Mouse (Mus musculus) heart, embryonic 10.5 days (tissue): ENCODE data around the gene Ptges2. TPM values are rescaled to one million over a fixed set of nuclear protein-coding genes. Genes with fewer than 3 reads are reported as not detected.

Experiments used
- DNase-seq: peaks from one replicate; pipeline ENCODE4 v3.0.0-alpha.2; 2017; ENCODE audit warnings: low spot score
- H3K27ac ChIP-seq: fragments of 300-500 bp; sonication (generic); 2 replicates; pipeline ENCODE4 v1.5.1; 2016; ENCODE audit warnings: mild to moderate bottlenecking
- H3K27me3 ChIP-seq: fragments of 300-500 bp; sonication (generic); 2 replicates; pipeline ENCODE4 v1.6.1; 2016; ENCODE audit warnings: mild to moderate bottlenecking; ENCODE audit not compliant: poor library complexity, insufficient read depth, severe bottlenecking
- H3K36me3 ChIP-seq: fragments of 300-500 bp; sonication (generic); 2 replicates; pipeline ENCODE4 v1.6.1; 2016; ENCODE audit warnings: mild to moderate bottlenecking, moderate library complexity
- H3K4me1 ChIP-seq: fragments of 300-500 bp; sonication (generic); 2 replicates; pipeline ENCODE4 v1.6.1; 2016; ENCODE audit warnings: mild to moderate bottlenecking
- H3K4me3 ChIP-seq: fragments of 300-500 bp; sonication (generic); 2 replicates; pipeline ENCODE4 v1.5.1; 2016; ENCODE audit warnings: mild to moderate bottlenecking, moderate library complexity
- H3K9me3 ChIP-seq: fragments of 300-500 bp; sonication (generic); 2 replicates; pipeline ENCODE4 v1.6.1; 2016; ENCODE audit warnings: mild to moderate bottlenecking, moderate library complexity
- WGBS: fragments of 180-500 bp; shearing (Covaris S2); methylation state at CpG from one replicate; pipeline ENCODE4 v1.1.7; 2016; 5-methylcytosine and 5-hydroxymethylcytosine counted together
- polyA plus RNA-seq: library from polyadenylated mRNA; unstranded; fragments of >200 nt; fragmentation: Nextera tagmentation; extraction: Ambion mirVana; gene quantifications from 2 replicates; pipeline ENCODE4 v1.2.1, GENCODE M21; 2016

Gene Ptges2
- polyA plus RNA-seq, 1 experiment from 2014 or later: 34.4 TPM

DNA sequence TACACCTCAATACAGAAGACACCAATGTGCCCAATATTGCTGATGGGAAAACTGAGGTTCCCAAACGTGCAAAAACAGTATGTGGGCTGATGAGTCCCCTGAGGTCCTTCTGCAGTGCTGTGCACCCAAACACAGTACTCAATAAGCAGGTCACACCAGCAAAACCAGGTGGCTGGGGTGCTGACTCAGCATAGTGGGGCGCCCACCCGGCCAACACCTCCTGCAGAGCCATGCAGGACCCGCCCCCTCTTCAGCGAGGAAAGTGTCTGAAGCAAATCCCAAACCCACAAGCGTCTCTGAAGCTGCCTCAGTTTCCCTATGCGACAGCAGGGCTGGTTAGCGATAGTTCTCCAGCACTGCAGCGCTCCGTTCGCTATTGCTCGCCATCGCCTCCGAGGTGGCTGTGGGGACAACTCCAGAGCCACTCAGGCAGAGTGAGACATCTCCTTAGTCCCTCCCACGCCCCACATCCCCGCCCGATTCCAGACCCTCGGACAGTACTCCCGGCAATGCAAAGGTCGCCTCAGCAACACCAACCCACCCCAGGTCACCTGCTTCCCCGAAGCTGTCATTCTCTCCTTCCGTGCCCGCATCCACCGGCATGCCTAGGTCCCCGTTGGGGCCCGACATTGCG lies 14.4 kb upstream of the Ptges2 start:
- Histone ChIP-seq H3K27ac (peak overlapping the region; percentile 79), H3K4me1 (peaks cover 24% of the 10 kb centered on the region), H3K4me3 (peak overlapping the region; percentile 84), H3K36me3 (peaks cover 34% of the 10 kb centered on the region), H3K9me3 (no peaks in the 10 kb centered on the region), H3K27me3 (peaks cover 48% of the 10 kb centered on the region)
- whole genome bisulfite sequencing: under 1% methylated on average over 27 of the region's 27 CpGs
- DNase-seq: no peak

DNA sequence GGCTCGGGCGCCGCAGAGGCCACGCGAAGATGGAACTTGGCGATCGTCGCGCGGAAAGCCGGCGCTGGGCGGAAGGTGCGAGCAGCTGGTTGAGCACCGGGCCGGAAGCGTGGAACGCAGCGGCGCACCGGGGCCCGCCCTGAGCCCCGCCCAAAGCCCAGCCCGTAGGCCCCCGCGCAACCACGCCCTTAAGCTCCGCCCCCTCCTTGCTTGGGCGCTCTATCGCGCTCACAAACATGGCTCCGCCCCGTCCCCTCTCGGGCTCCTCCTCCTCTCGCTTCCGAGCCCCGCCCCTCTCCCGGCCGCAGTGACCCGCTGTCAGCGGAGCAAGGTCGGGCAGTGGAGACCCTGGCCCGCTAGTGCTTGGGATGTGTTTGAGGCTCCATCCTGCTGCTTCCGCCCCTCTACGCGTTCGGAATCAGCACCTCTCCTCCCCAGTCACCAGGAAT lies 13.9 kb upstream of the Ptges2 start, which contains the start of gene 1110008P14Rik:
Gene 1110008P14Rik (minus strand): TSS at position 164 of the 449 bp plus-strand sequence.
- peak; percentile 96 for DNase-seq
- peak within 1 kb of the TSS; percentile 79 for H3K27ac ChIP-seq
- peaks cover 53% of the 10 kb centered on the region for H3K27me3 ChIP-seq
- no peaks in the 10 kb centered on the region for H3K9me3 ChIP-seq
- H3K4me3 ChIP-seq: peak within 1 kb of the TSS; percentile 84
- WGBS: under 1% methylated on average over 47 of the region's 47 CpGs
- peaks cover 29% of the 10 kb centered on the region for H3K36me3 ChIP-seq
- peaks cover 21% of the 10 kb centered on the region for H3K4me1 ChIP-seq

DNA sequence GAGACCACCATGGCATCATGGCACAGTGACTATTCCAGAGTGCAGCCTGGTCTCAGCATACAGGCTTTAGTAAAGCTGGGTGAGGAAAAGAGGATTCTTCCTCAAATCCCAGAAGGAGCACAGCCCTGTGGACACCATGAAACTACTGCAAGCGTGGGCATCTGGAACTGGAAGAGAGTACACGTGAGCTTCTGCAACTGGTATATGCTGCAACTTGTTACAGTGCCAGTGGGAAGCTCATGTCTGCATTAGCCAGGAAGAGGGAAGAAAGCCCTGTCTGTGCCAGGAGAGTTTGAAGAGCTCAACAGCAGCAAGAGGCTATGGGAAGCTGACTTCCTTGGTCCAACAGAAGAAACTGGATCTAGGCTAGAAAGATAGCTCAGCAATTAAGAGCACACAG lies 13.0 kb upstream of the Ptges2 start:
- Histone ChIP-seq H3K27me3 (peaks cover 61% of the 10 kb centered on the region), H3K27ac (no peak overlapping the region), H3K9me3 (no peaks in the 10 kb centered on the region), H3K36me3 (peaks cover 20% of the 10 kb centered on the region), H3K4me1 (peaks cover 21% of the 10 kb centered on the region), H3K4me3 (no peak overlapping the region; the same call in 1 of the 2 replicates)
- no peak for DNase-seq
- WGBS: 86% methylated on average over 2 of the region's 2 CpGs

DNA sequence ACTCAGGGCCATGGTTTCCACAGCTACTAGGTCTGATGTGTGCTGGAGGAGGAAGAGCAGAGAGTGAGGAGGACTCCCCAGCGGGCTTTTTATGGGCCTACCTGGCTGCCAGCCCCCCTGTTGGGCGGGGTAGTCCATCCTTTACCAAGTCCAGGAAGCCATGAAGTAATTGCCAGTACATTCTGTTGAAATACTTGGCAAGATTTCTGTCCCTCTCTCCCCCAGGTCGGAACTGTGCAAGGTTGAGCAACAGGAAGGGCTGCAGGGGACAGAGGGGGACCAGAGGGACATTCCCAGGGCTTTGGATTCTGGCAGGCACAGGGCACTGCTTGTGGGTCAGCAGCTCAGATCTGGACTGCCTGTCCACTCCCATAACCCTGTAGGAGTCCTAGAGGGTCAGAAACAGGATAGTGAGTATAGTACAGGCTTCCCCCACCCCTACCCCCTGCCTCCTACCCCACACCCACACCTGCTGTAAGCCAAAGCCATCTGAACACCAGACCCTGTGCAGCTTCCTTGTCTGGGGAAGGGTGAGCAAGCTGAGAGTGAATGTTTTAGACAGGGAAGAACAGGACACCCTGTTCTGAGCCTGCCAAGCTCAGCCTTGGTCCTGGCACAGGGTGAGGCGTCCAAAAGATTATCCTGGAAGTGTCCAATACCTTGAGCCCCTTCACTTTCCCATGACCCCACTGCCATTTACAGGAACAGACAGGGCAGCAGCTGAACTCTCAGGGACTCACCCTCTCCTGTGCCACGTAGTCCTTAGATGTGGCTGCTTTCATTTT lies 7.8 kb upstream of the Ptges2 start, which contains the start of gene Lcn2:
Gene Lcn2 (minus strand): TSS at position 547 of the 785 bp plus-strand sequence.
- DNase-seq: no peak
- 62% methylated on average over 5 of the region's 5 CpGs for WGBS
- H3K27ac ChIP-seq: no peak within 1 kb of the TSS

DNA sequence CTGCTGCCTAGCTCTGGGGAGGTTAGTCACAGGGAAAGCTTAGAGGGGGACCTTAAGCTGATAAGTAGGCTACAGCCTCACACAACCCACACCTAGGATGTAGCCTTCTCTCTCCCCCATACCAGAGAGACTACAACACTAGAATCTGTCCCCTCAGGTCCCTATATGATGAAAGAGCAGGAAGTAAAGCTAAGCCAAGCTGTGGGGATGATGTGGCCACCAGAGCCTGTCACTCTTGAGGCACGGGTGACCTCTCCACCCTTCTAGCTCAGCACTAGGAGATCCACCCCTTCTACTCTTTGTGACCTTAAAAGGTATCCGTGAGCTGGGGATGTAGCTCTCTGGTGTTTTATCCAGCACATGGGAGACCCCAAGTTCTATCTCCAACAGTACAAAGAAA lies 6.5 kb upstream of the Ptges2 start:
- Histone ChIP-seq H3K27ac (no peak overlapping the region), H3K36me3 (no peaks in the 10 kb centered on the region), H3K27me3 (peaks cover 39% of the 10 kb centered on the region), H3K9me3 (no peaks in the 10 kb centered on the region), H3K4me3 (no peak overlapping the region), H3K4me1 (0 out of 2 replicates have a peak, but pooled peaks cover 5% of the 10 kb centered on the region)
- 64% methylated on average over 2 of the region's 2 CpGs for WGBS
- no peak for DNase-seq

More for the DNA sequence above, 7.8 kb upstream of the Ptges2 start, which contains the start of gene Lcn2:
- H3K4me1 ChIP-seq: 0 out of 2 replicates have a peak, but pooled peaks cover 5% of the 10 kb centered on the region
- no peaks in the 10 kb centered on the region for H3K9me3 ChIP-seq
- peaks cover 51% of the 10 kb centered on the region for H3K27me3 ChIP-seq
- no peak within 1 kb of the TSS for H3K4me3 ChIP-seq
- no peaks in the 10 kb centered on the region for H3K36me3 ChIP-seq

DNA sequence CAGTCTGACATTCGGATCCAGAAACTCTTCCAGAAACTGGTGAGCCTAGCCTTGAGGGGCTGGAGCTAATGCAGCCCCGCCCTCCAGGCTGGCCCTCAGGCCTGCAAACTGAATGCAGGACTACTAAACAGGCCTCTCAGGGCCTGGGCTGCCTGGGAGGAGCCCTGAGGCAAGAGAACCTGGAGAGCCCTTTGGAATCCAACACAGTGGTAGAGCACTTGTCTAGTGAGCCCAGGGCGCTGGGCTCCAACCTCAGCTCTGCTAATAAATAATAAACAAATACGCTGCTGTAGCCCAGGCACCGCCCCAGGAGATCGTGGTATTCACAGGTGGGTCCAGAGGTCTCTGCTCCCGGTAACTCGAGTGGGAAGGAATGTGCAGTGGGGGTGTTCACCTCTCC lies 4.8 kb upstream of the Ptges2 start:
- Histone ChIP-seq H3K4me3 (no peak overlapping the region), H3K27ac (no peak overlapping the region), H3K36me3 (no peaks in the 10 kb centered on the region), H3K27me3 (peaks cover 26% of the 10 kb centered on the region), H3K9me3 (no peaks in the 10 kb centered on the region), H3K4me1 (peaks cover 11% of the 10 kb centered on the region; the same call in 1 of the 2 replicates)
- no peak for DNase-seq
- whole genome bisulfite sequencing: 73% methylated on average over 8 of the region's 8 CpGs

DNA sequence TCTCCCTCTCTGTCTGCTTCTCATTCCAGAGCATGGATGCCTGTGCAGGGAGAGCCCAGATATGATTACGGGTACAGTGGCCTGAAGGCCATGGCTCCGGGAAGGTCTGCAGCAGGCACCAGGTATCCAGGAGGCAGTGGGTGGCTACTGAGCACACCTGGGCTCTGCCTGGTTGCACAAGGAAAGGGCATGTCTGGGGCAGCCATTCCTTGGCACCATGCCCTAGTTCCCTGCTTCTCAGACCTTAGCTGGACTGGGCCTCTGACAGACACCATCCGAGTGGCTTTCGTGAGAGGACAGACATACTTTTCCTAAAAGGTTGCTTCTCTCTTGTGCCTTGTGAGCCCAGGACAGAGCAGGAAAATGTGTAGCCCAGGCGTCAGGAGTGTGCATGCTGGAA lies 3.6 kb upstream of the Ptges2 start:
- Histone ChIP-seq H3K36me3 (no peaks in the 10 kb centered on the region), H3K27ac (no peak overlapping the region), H3K9me3 (no peaks in the 10 kb centered on the region), H3K4me1 (peaks cover 20% of the 10 kb centered on the region), H3K4me3 (no peak overlapping the region), H3K27me3 (peaks cover 15% of the 10 kb centered on the region)
- DNase-seq: no peak
- WGBS: 85% methylated on average over 5 of the region's 5 CpGs

DNA sequence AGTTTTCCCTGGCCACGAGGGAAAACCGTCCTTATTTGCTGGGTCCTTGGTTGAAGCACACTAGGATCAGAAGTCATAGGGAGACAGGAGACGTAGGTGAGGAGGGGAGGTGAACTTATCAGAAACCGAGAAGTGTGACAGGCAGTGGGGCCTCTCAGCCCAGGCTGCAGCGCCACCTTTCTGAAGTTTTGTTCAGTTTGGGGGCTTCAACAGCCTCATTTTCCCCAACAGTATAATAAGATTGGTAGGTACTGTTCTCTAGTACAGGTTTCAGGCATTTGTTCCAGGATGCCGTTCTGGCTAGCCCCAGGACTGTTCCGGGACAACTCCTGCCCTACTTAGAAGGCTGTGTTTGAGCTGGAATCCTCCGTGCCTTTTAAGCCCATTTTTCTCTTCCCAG lies 723 bp upstream of the Ptges2 start:
- Histone ChIP-seq H3K27ac (peak overlapping the region; percentile 92), H3K36me3 (peaks cover 20% of the 10 kb centered on the region), H3K27me3 (no peaks in the 10 kb centered on the region; the same call in 1 of the 2 replicates), H3K9me3 (no peaks in the 10 kb centered on the region), H3K4me3 (peak overlapping the region; percentile 95), H3K4me1 (peaks cover 22% of the 10 kb centered on the region)
- WGBS: 3% methylated on average over 8 of the region's 8 CpGs
- peak; percentile 82 for DNase-seq

DNA sequence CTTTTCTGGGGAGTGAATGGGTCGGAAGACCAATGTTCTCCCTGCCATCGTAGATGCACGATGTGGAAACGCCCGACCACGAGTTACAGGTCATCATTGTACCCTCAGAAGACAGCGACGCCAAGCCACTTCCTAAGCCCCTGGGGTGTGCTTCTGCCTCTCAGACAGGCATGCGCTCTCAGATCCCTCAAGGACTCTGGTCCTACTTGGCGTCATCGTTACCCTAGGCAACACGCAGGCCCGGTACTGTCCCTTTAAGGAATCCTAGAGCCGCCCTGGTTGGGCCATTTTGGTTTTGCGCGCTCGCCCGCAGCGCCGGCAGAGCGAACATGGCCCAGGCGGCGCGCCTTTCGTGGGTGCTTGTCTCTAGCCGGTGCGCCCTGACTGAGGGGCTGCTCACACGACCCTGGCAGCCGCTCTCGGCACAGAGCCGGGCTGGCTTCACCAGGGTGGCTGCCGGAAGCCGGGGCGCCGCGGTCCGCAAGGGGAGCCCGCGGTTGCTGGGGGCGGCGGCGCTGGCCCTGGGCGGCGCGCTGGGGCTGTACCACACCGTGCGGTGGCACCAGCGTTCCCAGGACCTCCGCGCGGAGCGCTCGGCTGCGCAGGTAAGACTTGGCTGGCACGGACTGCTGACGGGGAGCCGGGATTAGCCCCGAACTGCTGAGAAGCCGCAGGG lies 388 bp downstream of the Ptges2 start:
- no peaks in the 10 kb centered on the region; the same call in 1 of the 2 replicates for H3K27me3 ChIP-seq
- peak; percentile 97 for DNase-seq

DNA sequence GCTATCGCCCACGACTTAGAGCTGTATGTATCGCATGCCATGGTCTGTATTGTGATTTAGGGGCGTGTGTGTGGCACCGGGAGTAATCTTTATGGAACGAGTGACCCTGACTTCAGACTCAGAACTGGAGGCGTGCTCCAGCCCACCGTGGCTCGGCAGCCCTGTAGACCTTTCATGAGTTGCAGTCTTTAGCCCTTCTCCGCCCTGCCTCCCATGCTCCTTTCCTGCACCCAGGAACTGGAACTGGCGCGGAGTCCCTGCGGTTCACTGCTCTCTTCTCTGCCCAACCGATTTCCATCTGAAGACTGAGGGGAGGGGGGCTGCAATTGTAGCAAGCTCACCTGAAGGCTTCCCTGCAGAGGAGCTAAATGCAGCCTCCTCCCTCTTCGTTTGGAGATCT lies 999 bp downstream of the Ptges2 start:
- Histone ChIP-seq H3K4me1 (peaks cover 22% of the 10 kb centered on the region), H3K36me3 (peaks cover 37% of the 10 kb centered on the region), H3K4me3 (peak overlapping the region; percentile 95), H3K27me3 (no peaks in the 10 kb centered on the region), H3K27ac (peak overlapping the region; percentile 92), H3K9me3 (no peaks in the 10 kb centered on the region)
- no peak for DNase-seq
- WGBS: under 1% methylated on average over 15 of the region's 15 CpGs

More for the DNA sequence above, 388 bp downstream of the Ptges2 start:
- Histone ChIP-seq H3K36me3 (peaks cover 31% of the 10 kb centered on the region), H3K4me1 (peaks cover 22% of the 10 kb centered on the region), H3K4me3 (peak overlapping the region; percentile 95), H3K27ac (peak overlapping the region; percentile 92), H3K9me3 (no peaks in the 10 kb centered on the region)
- under 1% methylated on average over 59 of the region's 59 CpGs for WGBS

DNA sequence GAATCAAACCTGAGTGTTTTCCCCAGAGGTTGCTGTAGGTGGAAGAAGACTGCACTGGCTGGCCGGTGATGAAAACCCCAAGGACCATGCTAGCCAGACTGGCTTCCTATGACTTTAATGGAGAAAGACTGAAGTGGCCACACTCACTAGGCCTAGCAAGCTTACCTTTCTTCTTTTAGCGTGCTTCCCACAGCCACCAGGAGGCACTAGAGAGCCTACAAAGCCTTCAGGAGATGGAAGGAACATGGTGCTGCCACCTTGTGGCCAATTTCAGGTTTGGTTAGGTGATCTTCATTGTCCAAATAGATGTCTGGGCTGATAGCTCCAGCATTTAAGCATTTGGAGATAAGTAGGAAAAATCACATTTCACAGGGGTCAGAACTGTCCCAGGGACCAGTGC lies 9.0 kb downstream of the Ptges2 start:
- Histone ChIP-seq H3K4me1 (peaks cover 9% of the 10 kb centered on the region; the same call in 1 of the 2 replicates), H3K36me3 (peaks cover 38% of the 10 kb centered on the region), H3K27me3 (no peaks in the 10 kb centered on the region), H3K9me3 (no peaks in the 10 kb centered on the region), H3K4me3 (no peak overlapping the region), H3K27ac (no peak overlapping the region)
- WGBS: 18% methylated on average over 2 of the region's 2 CpGs
- DNase-seq: peak; percentile 94

DNA sequence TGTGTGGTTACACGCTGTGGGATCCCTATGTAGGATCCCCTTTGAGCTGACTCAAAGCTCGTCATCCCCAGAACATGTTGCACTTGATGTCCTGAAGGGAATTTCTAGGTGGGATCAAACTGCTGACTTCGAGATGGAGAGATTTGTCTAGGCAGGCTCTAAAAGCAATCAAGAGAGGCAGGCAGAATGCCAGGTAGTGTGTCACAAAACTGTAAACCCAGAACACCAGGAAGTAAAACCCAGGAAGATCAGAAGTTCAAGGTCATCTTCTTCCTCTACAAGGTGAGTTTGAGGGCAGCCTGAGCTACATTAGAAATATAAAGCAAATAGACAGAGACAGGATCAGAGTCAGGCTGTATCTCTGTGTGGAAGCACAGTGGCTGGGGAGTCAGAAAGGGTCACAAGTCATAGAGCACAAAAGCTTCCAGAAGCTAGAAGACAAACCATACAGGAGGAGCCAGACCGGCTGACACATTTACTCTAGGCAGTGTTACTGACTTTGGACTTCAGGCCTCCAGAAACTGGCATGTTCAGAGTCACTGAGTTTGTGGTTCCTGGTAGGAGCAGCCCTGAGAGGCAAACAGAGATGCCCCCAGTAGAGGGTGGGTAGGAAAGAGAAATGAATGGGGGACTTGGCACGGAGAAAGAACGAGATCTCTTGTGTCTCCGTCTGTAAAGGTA lies 11.6 kb downstream of the Ptges2 start:
- Histone ChIP-seq H3K9me3 (no peaks in the 10 kb centered on the region), H3K4me1 (peaks cover 9% of the 10 kb centered on the region; the same call in 1 of the 2 replicates), H3K27me3 (no peaks in the 10 kb centered on the region), H3K27ac (no peak overlapping the region), H3K4me3 (no peak overlapping the region), H3K36me3 (peaks cover 12% of the 10 kb centered on the region)
- no peak for DNase-seq
- 81% methylated on average over 7 of the region's 7 CpGs for WGBS
